Mouse (Mus musculus): ENCODE results near the gene Rsrc1. TPM values are rescaled to one million over a fixed set of nuclear protein-coding genes. Genes with fewer than 3 reads are reported as not detected.

The Rsrc1 gene
- total RNA-seq, 1 experiment = 13.2 TPM

DNA sequence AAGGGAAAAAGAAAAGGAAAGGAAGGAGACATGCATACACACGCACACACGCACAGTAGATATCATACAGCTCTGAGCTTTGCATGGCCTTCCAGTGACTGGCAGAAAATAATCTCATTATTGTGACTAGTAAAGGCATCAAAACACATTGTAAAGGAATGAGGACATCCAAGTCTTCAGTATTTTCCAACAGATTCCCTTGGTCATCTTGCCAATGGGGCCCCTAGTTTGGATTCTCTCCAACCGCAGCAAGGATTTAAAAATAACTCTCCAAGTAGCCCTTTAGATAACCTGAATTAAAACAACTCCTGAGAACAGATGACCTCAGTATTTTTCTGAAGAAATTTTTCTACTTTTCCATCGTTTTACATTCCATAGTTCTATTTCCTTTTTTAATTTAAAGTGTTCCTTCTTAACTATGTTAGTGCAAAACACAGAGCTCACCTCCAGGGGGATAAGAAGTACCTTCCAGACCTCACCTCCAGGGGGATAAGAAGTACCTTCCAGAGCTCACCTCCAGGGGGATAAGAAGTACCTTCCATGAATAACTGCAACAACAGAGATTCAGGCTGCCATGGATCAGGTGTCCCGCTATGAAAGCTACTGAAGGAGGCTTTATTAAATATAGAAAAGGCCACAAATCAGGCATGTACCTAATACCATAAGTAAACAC is 388.4 kb downstream of the Rsrc1 start:
- H3K9me3 ChIP-seq (ENCODE audit: control insufficient read depth, insufficient read depth, low read depth, low read length) = no peaks in the 10 kb centered on the region
- peak; percentile 11 for DNase-seq (ENCODE audit: low read depth, low spot score)
- no peak overlapping the region for H3K9ac ChIP-seq (ENCODE audit: insufficient read depth, low read depth, low read length, poor library complexity, severe bottlenecking)
- H3K27ac ChIP-seq (ENCODE audit: insufficient read depth, low read depth, low read length, poor library complexity, severe bottlenecking) = no peak overlapping the region
- no peaks in the 10 kb centered on the region for H3K36me3 ChIP-seq (ENCODE audit: control insufficient read depth, insufficient read depth, low read length, poor library complexity, severe bottlenecking)
- peak; percentile 40; the same call in 1 of the 2 replicates for TF ChIP-seq ZNF384 (IDR thresholded peaks at IDR 0.05; ENCODE audit: low read depth, low read length)
- TF ChIP-seq CHD2 (IDR thresholded peaks at IDR 0.05; ENCODE audit: low read depth, low read length) = no peak
- H3K4me3 ChIP-seq (ENCODE audit: insufficient read depth in 1 of 2, low read depth in 1 of 2, low read length in 2 of 2, poor library complexity in 1 of 2, severe bottlenecking in 1 of 2) = no peak overlapping the region
- in situ Hi-C loops (cut with MboI; ENCODE audit: low sequenced_read_pairs in 2 of 2, unreplicated experiment in 2 of 2) = no loop called here
- H3K4me1 ChIP-seq (ENCODE audit: control insufficient read depth in 2 of 2, insufficient read depth in 2 of 2, low read length in 2 of 2, poor library complexity in 1 of 2) = no peaks in the 10 kb centered on the region

DNA sequence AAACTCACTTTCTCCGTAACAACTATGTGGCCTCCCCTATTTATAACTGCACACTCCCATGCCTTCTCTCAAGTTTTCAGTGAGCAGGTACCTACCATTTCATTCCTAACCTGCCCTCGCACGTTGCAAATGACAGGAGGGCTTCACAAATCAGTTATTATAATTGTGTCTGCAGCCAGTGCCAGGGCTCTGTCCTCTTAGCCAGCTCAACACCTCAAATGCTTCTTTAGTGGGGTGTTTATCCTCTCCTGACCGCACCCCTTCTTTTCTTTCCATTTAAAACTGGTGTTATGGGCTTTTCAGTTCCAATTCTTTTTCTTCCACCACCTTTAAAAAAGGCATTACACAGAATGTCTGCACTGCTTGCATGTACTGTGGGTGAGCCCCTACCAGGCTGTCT is 391.0 kb downstream of the Rsrc1 start:
- no peak for TF ChIP-seq ZC3H11A (IDR thresholded peaks at IDR 0.05; ENCODE audit: borderline replicate concordance, low read depth, low read length)
- no peak for TF ChIP-seq ZNF384 (IDR thresholded peaks at IDR 0.05; ENCODE audit: low read depth, low read length)
- TF ChIP-seq CHD2 (IDR thresholded peaks at IDR 0.05; ENCODE audit: low read depth, low read length) = no peak
- no peak for TF ChIP-seq HCFC1 (IDR thresholded peaks at IDR 0.05; ENCODE audit: borderline replicate concordance, insufficient read depth, low read length)
- TF ChIP-seq MAFK (IDR thresholded peaks at IDR 0.05; ENCODE audit: insufficient read depth, low read depth, low read length) = no peak
- no peaks in the 10 kb centered on the region for H3K9me3 ChIP-seq (ENCODE audit: control insufficient read depth, insufficient read depth, low read depth, low read length)
- in situ Hi-C loops (cut with MboI; ENCODE audit: low sequenced_read_pairs in 2 of 2, unreplicated experiment in 2 of 2) = no loop called here

DNA sequence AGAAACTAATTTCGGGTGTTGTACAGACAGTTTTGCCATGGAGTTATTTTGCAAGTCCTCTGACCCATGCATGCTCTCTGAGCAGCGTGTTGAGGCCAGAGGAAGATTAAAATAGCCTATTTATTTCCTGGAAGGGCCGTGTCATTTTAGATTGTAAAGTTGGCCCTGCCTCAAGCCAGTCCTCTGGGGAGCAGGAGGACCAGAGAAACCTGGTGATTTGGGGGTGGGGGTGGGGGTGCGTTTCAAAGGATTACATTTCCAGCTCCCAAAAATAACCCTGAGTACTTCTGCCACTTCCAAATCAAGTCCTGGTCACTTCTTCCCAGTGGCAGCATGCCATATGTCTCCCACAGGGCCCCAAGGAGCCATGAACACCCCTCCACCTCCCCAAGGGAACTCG is 391.6 kb downstream of the Rsrc1 start:
- Histone ChIP-seq H3K9ac (ENCODE audit: insufficient read depth, low read depth, low read length, poor library complexity, severe bottlenecking) (no peak overlapping the region), H3K36me3 (ENCODE audit: control insufficient read depth, insufficient read depth, low read length, poor library complexity, severe bottlenecking) (no peaks in the 10 kb centered on the region), H3K9me3 (ENCODE audit: control insufficient read depth, insufficient read depth, low read depth, low read length) (no peaks in the 10 kb centered on the region), H3K4me1 (ENCODE audit: control insufficient read depth in 2 of 2, insufficient read depth in 2 of 2, low read length in 2 of 2, poor library complexity in 1 of 2) (no peaks in the 10 kb centered on the region), H3K4me3 (ENCODE audit: insufficient read depth in 1 of 2, low read depth in 1 of 2, low read length in 2 of 2, poor library complexity in 1 of 2, severe bottlenecking in 1 of 2) (no peak overlapping the region), H3K27ac (ENCODE audit: insufficient read depth, low read depth, low read length, poor library complexity, severe bottlenecking) (no peak overlapping the region)
- TF ChIP-seq ZNF384 (IDR thresholded peaks at IDR 0.05; ENCODE audit: low read depth, low read length) = no peak
- no peak for TF ChIP-seq ZC3H11A (IDR thresholded peaks at IDR 0.05; ENCODE audit: borderline replicate concordance, low read depth, low read length)
- TF ChIP-seq HCFC1 (IDR thresholded peaks at IDR 0.05; ENCODE audit: borderline replicate concordance, insufficient read depth, low read length) = no peak
- TF ChIP-seq CHD2 (IDR thresholded peaks at IDR 0.05; ENCODE audit: low read depth, low read length) = no peak
- no peak for TF ChIP-seq MAFK (IDR thresholded peaks at IDR 0.05; ENCODE audit: insufficient read depth, low read depth, low read length)
- in situ Hi-C loops (cut with MboI; ENCODE audit: low sequenced_read_pairs in 2 of 2, unreplicated experiment in 2 of 2) = no loop called here
- no peak for DNase-seq (ENCODE audit: low read depth, low spot score)

More for the DNA sequence above, 391.0 kb downstream of the Rsrc1 start:
- no peaks in the 10 kb centered on the region for H3K36me3 ChIP-seq (ENCODE audit: control insufficient read depth, insufficient read depth, low read length, poor library complexity, severe bottlenecking)
- no peak overlapping the region for H3K9ac ChIP-seq (ENCODE audit: insufficient read depth, low read depth, low read length, poor library complexity, severe bottlenecking)
- no peak overlapping the region for H3K27ac ChIP-seq (ENCODE audit: insufficient read depth, low read depth, low read length, poor library complexity, severe bottlenecking)
- no peak for DNase-seq (ENCODE audit: low read depth, low spot score)
- H3K4me3 ChIP-seq (ENCODE audit: insufficient read depth in 1 of 2, low read depth in 1 of 2, low read length in 2 of 2, poor library complexity in 1 of 2, severe bottlenecking in 1 of 2) = no peak overlapping the region
- H3K4me1 ChIP-seq (ENCODE audit: control insufficient read depth in 2 of 2, insufficient read depth in 2 of 2, low read length in 2 of 2, poor library complexity in 1 of 2) = no peaks in the 10 kb centered on the region

DNA sequence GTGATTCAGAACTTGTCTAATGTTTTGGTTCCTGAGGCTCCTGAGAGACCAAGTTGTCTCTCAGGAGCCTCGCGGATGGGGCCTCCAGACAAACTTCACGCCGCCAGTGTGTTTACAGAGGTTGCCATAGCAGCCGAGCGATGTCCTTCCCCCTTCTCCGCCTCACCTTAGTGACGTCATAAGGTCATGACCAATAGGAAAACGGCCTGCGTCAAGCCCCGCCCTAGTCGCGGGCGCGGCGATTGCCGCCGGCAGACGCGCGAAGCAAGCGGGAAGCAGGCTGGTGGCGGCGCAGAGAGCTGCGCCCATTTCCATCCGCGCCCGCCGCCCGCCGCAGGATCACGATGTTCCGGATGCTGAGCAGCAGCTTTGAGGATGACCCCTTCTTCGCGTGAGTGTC is 392.7 kb downstream of the Rsrc1 start, which contains the start of gene Mlf1:
Gene Mlf1, plus strand, starts transcription at position 226 of the 400 bp plus-strand sequence.
- Histone ChIP-seq H3K27ac (ENCODE audit: insufficient read depth, low read depth, low read length, poor library complexity, severe bottlenecking) (no peak within 1 kb of the TSS), H3K9me3 (ENCODE audit: control insufficient read depth, insufficient read depth, low read depth, low read length) (no peaks in the 10 kb centered on the region)
- in situ Hi-C loops (cut with MboI; ENCODE audit: low sequenced_read_pairs in 2 of 2, unreplicated experiment in 2 of 2) = no loop called here

GRCm38 (mm10) chr3:67374360-67374778 is 393.2 kb downstream of the Rsrc1 start:
- Histone ChIP-seq H3K27ac (ENCODE audit: insufficient read depth, low read depth, low read length, poor library complexity, severe bottlenecking) (no peak overlapping the region), H3K9me3 (ENCODE audit: control insufficient read depth, insufficient read depth, low read depth, low read length) (no peaks in the 10 kb centered on the region), H3K36me3 (ENCODE audit: control insufficient read depth, insufficient read depth, low read length, poor library complexity, severe bottlenecking) (no peaks in the 10 kb centered on the region), H3K9ac (ENCODE audit: insufficient read depth, low read depth, low read length, poor library complexity, severe bottlenecking) (peak overlapping the region; percentile 46; the same call in 1 of the 2 replicates), H3K4me3 (ENCODE audit: insufficient read depth in 1 of 2, low read depth in 1 of 2, low read length in 2 of 2, poor library complexity in 1 of 2, severe bottlenecking in 1 of 2) (peak overlapping the region; percentile 57 to 58), H3K4me1 (ENCODE audit: control insufficient read depth in 2 of 2, insufficient read depth in 2 of 2, low read length in 2 of 2, poor library complexity in 1 of 2) (no peaks in the 10 kb centered on the region)
- TF ChIP-seq MAFK (IDR thresholded peaks at IDR 0.05; ENCODE audit: insufficient read depth, low read depth, low read length) (no peak), ZNF384 (IDR thresholded peaks at IDR 0.05; ENCODE audit: low read depth, low read length) (no peak), ZC3H11A (IDR thresholded peaks at IDR 0.05; ENCODE audit: borderline replicate concordance, low read depth, low read length) (no peak), CHD2 (IDR thresholded peaks at IDR 0.05; ENCODE audit: low read depth, low read length) (no peak), HCFC1 (IDR thresholded peaks at IDR 0.05; ENCODE audit: borderline replicate concordance, insufficient read depth, low read length) (no peak)
- in situ Hi-C loops (cut with MboI; ENCODE audit: low sequenced_read_pairs in 2 of 2, unreplicated experiment in 2 of 2) = no loop called here
- no peak for DNase-seq (ENCODE audit: low read depth, low spot score)

More for the DNA sequence above, 392.7 kb downstream of the Rsrc1 start, which contains the start of gene Mlf1:
- Histone ChIP-seq H3K4me1 (ENCODE audit: control insufficient read depth in 2 of 2, insufficient read depth in 2 of 2, low read length in 2 of 2, poor library complexity in 1 of 2) (no peaks in the 10 kb centered on the region), H3K9ac (ENCODE audit: insufficient read depth, low read depth, low read length, poor library complexity, severe bottlenecking) (peak within 1 kb of the TSS; percentile 46; the same call in 1 of the 2 replicates), H3K36me3 (ENCODE audit: control insufficient read depth, insufficient read depth, low read length, poor library complexity, severe bottlenecking) (no peaks in the 10 kb centered on the region), H3K4me3 (ENCODE audit: insufficient read depth in 1 of 2, low read depth in 1 of 2, low read length in 2 of 2, poor library complexity in 1 of 2, severe bottlenecking in 1 of 2) (peak within 1 kb of the TSS; percentile 57 to 58)
- peak; percentile 82 for DNase-seq (ENCODE audit: low read depth, low spot score)
- no peak for TF ChIP-seq ZC3H11A (IDR thresholded peaks at IDR 0.05; ENCODE audit: borderline replicate concordance, low read depth, low read length)
- no peak for TF ChIP-seq ZNF384 (IDR thresholded peaks at IDR 0.05; ENCODE audit: low read depth, low read length)
- TF ChIP-seq MAFK (IDR thresholded peaks at IDR 0.05; ENCODE audit: insufficient read depth, low read depth, low read length) = no peak

Data from ES-E14 (cell line).